Mouse (Mus musculus) midbrain, embryonic 13.5 days (tissue): ENCODE measurements around the gene Mymx. TPM values are rescaled to one million over a fixed set of nuclear protein-coding genes. Genes with fewer than 3 reads are reported as not detected.

Experiments
- ATAC-seq: fragments of 200-750 bp; cut with Nextera tagmentation; 2 replicates; pipeline ENCODE4 v1.8.0; 2017; ENCODE audit warnings: mild to moderate bottlenecking, moderate TSS enrichment, moderate library complexity
- H3K27ac ChIP-seq: fragments of 300-500 bp; sonication (generic); 2 replicates; pipeline ENCODE4 v1.5.1; 2015; ENCODE audit warnings: inconsistent platforms, mild to moderate bottlenecking, moderate library complexity
- H3K27me3 ChIP-seq: fragments of 300-500 bp; sonication (generic); 2 replicates; pipeline ENCODE4 v1.6.1; 2015; ENCODE audit warnings: mild to moderate bottlenecking, inconsistent platforms
- H3K36me3 ChIP-seq: fragments of 300-500 bp; sonication (generic); 2 replicates; pipeline ENCODE4 v1.6.1; 2015; ENCODE audit warnings: mild to moderate bottlenecking, inconsistent platforms
- H3K4me1 ChIP-seq: fragments of 300-500 bp; sonication (generic); replicated peaks from 2 replicates; pipeline ENCODE4 v1.6.1; 2015; ENCODE audit warnings: inconsistent platforms
- H3K4me2 ChIP-seq: fragments of 300-500 bp; sonication (generic); replicated peaks from 2 replicates; pipeline ENCODE4 v1.6.1; 2015; ENCODE audit warnings: moderate library complexity, mild to moderate bottlenecking, inconsistent platforms
- H3K4me3 ChIP-seq: fragments of 300-500 bp; sonication (generic); replicated peaks from 2 replicates; pipeline ENCODE4 v1.5.1; 2015; ENCODE audit warnings: mild to moderate bottlenecking, inconsistent platforms
- H3K9ac ChIP-seq: fragments of 300-500 bp; sonication (generic); replicated peaks from 2 replicates; pipeline ENCODE4 v1.6.1; 2015; ENCODE audit warnings: mild to moderate bottlenecking, inconsistent platforms
- H3K9me3 ChIP-seq: fragments of 300-500 bp; sonication (generic); 2 replicates; pipeline ENCODE4 v1.6.1; 2016; ENCODE audit warnings: mild to moderate bottlenecking, inconsistent platforms
- WGBS: fragments of 180-500 bp; shearing (Covaris S2); methylation state at CpG from one replicate; pipeline ENCODE4 v1.1.7; 2015; 5-methylcytosine and 5-hydroxymethylcytosine counted together
- polyA plus RNA-seq: library from polyadenylated mRNA; unstranded; fragments of >200 nt; fragmentation: Nextera tagmentation; extraction: Ambion mirVana; gene quantifications from 2 replicates; pipeline ENCODE4 v1.2.1, GENCODE M21; 2015

Gene Mymx
- not detected in 2 replicates for polyA plus RNA-seq

- Histone ChIP-seq H3K36me3 (no peaks in the 10 kb centered on the region), H3K9me3 (no peaks in the 10 kb centered on the region), H3K4me3 (no peak within 1 kb of the TSS; the same call in 1 of the 2 replicates), H3K27me3 (peaks cover 35% of the 10 kb centered on the region), H3K4me1 (peaks cover 26% of the 10 kb centered on the region), H3K4me2 (0 out of 2 replicates have a peak within 1 kb of the TSS, but pooled peaks have one; percentile 1), H3K9ac (no peak within 1 kb of the TSS; the same call in 1 of the 2 replicates), H3K27ac (no peak within 1 kb of the TSS)
- ATAC-seq = peak; percentile 35; the same call in 1 of the 2 replicates
- 29% methylated on average over 6 of the region's 6 CpGs for WGBS
These were observed at the start of gene Mymx for GRCm38 (mm10) chr17:45601877-45602304. TSS of gene Mymx (minus strand) at chr17:45602102.

- H3K9me3 ChIP-seq = no peaks in the 10 kb centered on the region
- H3K36me3 ChIP-seq = no peaks in the 10 kb centered on the region
- no peak for ATAC-seq
- H3K27ac ChIP-seq = no peak overlapping the region
- 0 out of 2 replicates have a peak, but pooled peaks cover 2% of the 10 kb centered on the region for H3K4me1 ChIP-seq
- H3K27me3 ChIP-seq = no peaks in the 10 kb centered on the region
- no peak overlapping the region for H3K4me2 ChIP-seq
- no peak overlapping the region for H3K9ac ChIP-seq
- WGBS = 90% methylated on average over 4 of the region's 4 CpGs
- H3K4me3 ChIP-seq = no peak overlapping the region
These were observed 42.3 kb upstream of the Mymx start for GRCm38 (mm10) chr17:45644185-45644584.

DNA sequence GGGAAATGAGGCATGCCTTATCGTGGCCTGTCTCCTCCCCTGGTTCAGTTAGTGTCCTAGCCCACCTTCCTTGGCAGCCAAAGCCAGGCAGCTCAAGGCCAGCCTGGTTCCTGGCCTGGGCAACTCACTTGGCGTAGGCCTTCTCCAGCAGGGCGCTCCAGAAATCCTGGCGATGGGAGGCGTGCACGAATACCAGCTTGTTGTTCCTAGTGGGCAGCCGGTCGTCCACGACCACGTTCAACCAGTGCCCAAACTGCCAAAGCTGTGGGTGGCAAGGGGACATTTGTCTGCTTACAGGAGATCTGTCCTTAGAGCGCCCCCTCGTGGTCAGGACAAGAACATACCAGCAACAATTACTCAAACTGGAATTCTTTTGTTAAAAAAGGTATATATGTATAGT lies 40.8 kb upstream of the Mymx start:
- peak; percentile 63 for ATAC-seq
- H3K9ac ChIP-seq = no peak overlapping the region
- WGBS = 20% methylated on average over 12 of the region's 12 CpGs

DNA sequence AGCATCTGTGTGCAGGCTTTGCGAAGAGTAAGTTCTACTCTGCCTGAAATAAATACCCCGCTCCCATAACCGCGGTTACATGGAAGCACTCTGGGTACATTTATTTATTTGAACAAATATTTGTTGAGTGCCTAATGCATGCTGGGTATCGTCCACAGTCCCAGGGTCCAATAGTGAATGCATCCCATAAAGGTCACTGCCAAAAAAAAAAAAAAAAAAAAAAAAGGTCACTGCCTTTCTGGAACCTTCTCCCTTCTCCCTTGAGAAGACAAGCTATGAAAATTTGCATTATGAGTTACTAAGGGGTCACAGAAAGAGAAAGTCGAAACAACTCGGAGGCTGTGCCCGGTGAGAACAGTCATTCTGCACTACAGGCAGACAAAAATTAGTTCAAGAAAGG lies 40.1 kb upstream of the Mymx start:
- no peak for ATAC-seq
- 0 out of 2 replicates have a peak, but pooled peaks cover 2% of the 10 kb centered on the region for H3K4me1 ChIP-seq
- no peak overlapping the region for H3K4me3 ChIP-seq
- H3K36me3 ChIP-seq = no peaks in the 10 kb centered on the region
- no peaks in the 10 kb centered on the region for H3K27me3 ChIP-seq
- H3K4me2 ChIP-seq = no peak overlapping the region
- no peak overlapping the region for H3K27ac ChIP-seq
- H3K9ac ChIP-seq = no peak overlapping the region
- WGBS = 91% methylated on average over 8 of the region's 8 CpGs
- no peaks in the 10 kb centered on the region for H3K9me3 ChIP-seq

More for the DNA sequence above, 40.8 kb upstream of the Mymx start:
- no peak overlapping the region for H3K27ac ChIP-seq
- H3K27me3 ChIP-seq = no peaks in the 10 kb centered on the region
- no peak overlapping the region for H3K4me2 ChIP-seq
- H3K9me3 ChIP-seq = no peaks in the 10 kb centered on the region
- H3K36me3 ChIP-seq = no peaks in the 10 kb centered on the region
- H3K4me1 ChIP-seq = 0 out of 2 replicates have a peak, but pooled peaks cover 2% of the 10 kb centered on the region
- H3K4me3 ChIP-seq = no peak overlapping the region

- H3K36me3 ChIP-seq = no peaks in the 10 kb centered on the region
- H3K27me3 ChIP-seq = no peaks in the 10 kb centered on the region
- H3K4me2 ChIP-seq = no peak overlapping the region
- no peak overlapping the region for H3K9ac ChIP-seq
- no peak overlapping the region for H3K4me3 ChIP-seq
- WGBS = 81% methylated on average over 16 of the region's 16 CpGs
- no peaks in the 10 kb centered on the region for H3K9me3 ChIP-seq
- H3K4me1 ChIP-seq = 0 out of 2 replicates have a peak, but pooled peaks cover 2% of the 10 kb centered on the region
- H3K27ac ChIP-seq = no peak overlapping the region
- no peak for ATAC-seq
These were observed 36.8 kb upstream of the Mymx start for GRCm38 (mm10) chr17:45638596-45639295.

- Histone ChIP-seq H3K9me3 (no peaks in the 10 kb centered on the region), H3K4me1 (peaks cover 12% of the 10 kb centered on the region), H3K4me3 (no peak overlapping the region), H3K27me3 (0 out of 2 replicates have a peak, but pooled peaks cover 5% of the 10 kb centered on the region), H3K27ac (no peak overlapping the region), H3K36me3 (no peaks in the 10 kb centered on the region), H3K9ac (no peak overlapping the region), H3K4me2 (no peak overlapping the region)
- 73% methylated on average over 5 of the region's 5 CpGs for WGBS
- ATAC-seq = no peak
These were observed 32.1 kb upstream of the Mymx start for GRCm38 (mm10) chr17:45634033-45634432.

DNA sequence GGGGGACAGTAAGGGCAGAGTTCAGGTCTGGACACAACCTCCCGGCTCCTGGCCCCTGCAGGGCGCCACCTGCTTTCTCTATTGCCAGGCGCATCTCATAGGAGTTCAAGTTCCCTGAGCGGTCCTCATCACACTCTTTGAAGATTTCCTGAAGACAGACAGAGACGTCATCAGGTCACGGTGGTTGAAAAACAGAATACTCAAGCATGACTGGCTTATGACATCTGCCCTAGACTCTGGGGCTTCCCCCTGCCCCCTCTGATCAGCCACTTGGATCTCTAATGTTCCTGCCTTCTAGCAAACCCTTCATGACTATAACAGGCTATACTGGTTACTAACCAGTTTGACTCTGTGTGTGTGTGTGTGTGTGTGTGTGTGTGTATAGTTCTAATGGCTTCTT lies 30.0 kb upstream of the Mymx start:
- Histone ChIP-seq H3K36me3 (no peaks in the 10 kb centered on the region), H3K4me1 (peaks cover 12% of the 10 kb centered on the region), H3K4me3 (no peak overlapping the region), H3K9me3 (no peaks in the 10 kb centered on the region), H3K9ac (no peak overlapping the region), H3K27me3 (0 out of 2 replicates have a peak, but pooled peaks cover 5% of the 10 kb centered on the region), H3K27ac (no peak overlapping the region), H3K4me2 (no peak overlapping the region)
- no peak for ATAC-seq
- WGBS = 77% methylated on average over 6 of the region's 6 CpGs

DNA sequence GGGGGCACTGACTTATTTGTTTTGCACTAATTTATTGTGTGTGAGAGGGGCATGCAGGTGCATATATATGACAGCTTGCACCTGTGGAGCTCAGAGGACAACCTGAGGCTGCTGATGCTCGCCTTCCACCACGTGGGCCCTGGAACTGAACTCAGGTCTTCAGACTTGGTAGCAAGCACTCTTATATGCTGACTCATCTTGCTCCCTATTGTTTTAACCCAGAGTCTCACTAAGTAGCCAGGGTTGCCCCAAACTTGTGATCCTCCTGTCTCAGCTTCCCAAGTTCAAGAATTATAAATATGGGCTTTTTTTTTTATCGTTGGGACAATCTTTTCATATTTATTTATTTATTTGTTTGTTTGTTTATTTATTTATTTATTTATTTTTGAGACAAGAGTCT lies 29.1 kb upstream of the Mymx start:
- no peaks in the 10 kb centered on the region for H3K9me3 ChIP-seq
- peak overlapping the region; percentile 64 for H3K4me2 ChIP-seq
- H3K27me3 ChIP-seq = 0 out of 2 replicates have a peak, but pooled peaks cover 5% of the 10 kb centered on the region
- peak overlapping the region; percentile 42 for H3K4me3 ChIP-seq
- H3K9ac ChIP-seq = peak overlapping the region; percentile 59; the same call in 1 of the 2 replicates
- ATAC-seq = no peak; the same call in 1 of the 2 replicates
- WGBS = 62% methylated on average over 3 of the region's 3 CpGs
- peaks cover 15% of the 10 kb centered on the region for H3K4me1 ChIP-seq
- no peak overlapping the region for H3K27ac ChIP-seq
- H3K36me3 ChIP-seq = no peaks in the 10 kb centered on the region

DNA sequence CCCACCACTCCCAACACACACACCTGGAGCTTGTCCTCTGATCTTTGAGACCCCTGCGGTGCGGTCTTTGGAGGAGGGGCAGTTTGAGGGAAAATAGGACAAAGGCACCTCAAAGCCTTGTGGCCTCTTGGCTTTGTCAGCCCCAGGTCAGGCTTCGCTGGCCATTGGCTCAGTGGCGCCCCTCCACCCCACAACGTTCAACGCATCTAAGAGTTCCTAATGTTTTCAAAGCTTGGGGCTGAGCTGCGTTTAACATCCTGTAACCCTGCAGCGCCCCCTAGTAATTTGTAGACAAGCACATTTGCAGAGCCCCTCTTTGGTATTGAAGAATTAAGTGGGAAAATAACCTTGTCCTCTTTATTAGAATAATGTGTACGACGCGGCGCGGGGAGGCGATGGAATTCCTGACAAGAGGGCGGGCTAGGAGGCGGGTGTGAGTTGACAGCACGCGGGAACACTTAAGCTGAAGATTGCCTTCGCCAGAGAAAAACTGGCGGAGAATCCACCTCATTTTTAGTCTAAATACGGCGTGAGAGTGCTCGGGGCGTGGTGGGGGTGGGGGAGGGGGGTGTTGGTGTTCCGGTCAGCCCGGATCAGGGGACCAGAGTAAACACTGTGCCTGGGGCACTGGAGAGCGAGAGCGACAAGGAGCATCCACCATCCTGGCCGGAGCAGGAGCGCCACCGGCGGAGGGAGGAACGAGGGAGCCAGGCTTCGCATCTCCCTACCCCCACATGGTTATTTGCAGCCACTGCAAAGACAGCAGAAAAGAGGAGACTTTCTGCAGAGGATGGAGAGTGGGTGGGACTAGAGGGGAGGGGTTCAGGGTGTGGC lies 28.2 kb upstream of the Mymx start:
- 0 out of 2 replicates have a peak, but pooled peaks cover 5% of the 10 kb centered on the region for H3K27me3 ChIP-seq
- 2% methylated on average over 34 of the region's 34 CpGs for WGBS
- peak; percentile 86 for ATAC-seq
- H3K4me3 ChIP-seq = peak overlapping the region; percentile 42
- H3K9me3 ChIP-seq = no peaks in the 10 kb centered on the region
- peak overlapping the region; percentile 64 for H3K4me2 ChIP-seq
- H3K36me3 ChIP-seq = no peaks in the 10 kb centered on the region
- peak overlapping the region; percentile 59 for H3K9ac ChIP-seq
- H3K4me1 ChIP-seq = peaks cover 15% of the 10 kb centered on the region
- H3K27ac ChIP-seq = peak overlapping the region; percentile 61

DNA sequence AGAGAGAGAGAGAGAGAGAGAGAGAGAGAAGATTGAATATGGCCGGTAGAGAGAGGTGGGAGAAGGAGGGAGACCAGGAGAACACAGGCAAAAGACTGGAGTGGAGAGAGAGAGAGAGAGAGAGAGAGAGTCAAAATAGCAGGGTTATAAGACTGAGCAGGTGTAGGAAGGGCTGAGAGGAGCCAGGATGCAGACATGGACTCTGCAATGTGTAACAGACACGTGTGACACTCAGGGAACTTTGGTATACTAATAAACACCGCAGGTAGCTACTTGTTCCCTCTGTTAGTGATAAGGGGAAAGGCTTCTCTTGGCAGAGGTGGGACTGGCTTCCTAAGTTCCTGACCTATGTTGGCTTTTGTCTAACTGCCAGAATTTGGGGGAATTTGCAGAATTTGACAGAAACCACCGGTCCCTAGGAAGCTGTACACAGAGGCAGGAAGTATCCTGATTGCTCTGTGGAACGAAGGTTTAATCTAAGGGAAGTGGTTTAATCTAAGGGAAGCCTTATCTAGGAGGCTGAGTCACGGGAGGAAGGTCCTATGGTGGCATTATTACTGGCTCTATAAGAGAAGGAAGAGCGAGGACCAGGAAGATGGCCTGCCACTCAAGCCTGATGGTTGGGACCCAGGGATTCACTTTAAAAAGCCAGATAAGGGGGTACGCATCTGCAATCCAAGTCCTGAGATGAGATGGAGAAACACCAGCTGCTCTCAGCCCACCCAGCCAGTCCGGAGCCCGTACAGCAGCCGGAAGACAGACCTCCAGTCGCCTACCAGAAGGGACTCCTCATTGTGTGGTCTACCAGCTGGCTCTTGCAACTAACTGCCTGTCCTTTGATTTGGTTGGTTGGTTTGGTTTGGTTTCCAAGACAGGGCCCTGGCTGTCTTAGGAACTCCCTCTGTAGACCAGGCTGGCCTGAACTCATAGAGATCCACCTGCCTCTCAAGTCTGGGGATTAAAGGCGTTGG lies 27.3 kb upstream of the Mymx start:
- H3K9me3 ChIP-seq = no peaks in the 10 kb centered on the region
- ATAC-seq = no peak; the same call in 1 of the 2 replicates
- H3K36me3 ChIP-seq = no peaks in the 10 kb centered on the region
- H3K4me2 ChIP-seq = peak overlapping the region; percentile 64
- WGBS = 69% methylated on average over 13 of the region's 13 CpGs
- H3K4me3 ChIP-seq = peak overlapping the region; percentile 42
- peaks cover 15% of the 10 kb centered on the region for H3K4me1 ChIP-seq
- H3K27me3 ChIP-seq = 0 out of 2 replicates have a peak, but pooled peaks cover 5% of the 10 kb centered on the region
- no peak overlapping the region for H3K9ac ChIP-seq
- no peak overlapping the region for H3K27ac ChIP-seq

- H3K27ac ChIP-seq = no peak overlapping the region
- ATAC-seq = no peak
- H3K4me3 ChIP-seq = no peak overlapping the region
- no peak overlapping the region for H3K9ac ChIP-seq
- 0 out of 2 replicates have a peak, but pooled peaks cover 5% of the 10 kb centered on the region for H3K27me3 ChIP-seq
- H3K4me2 ChIP-seq = no peak overlapping the region
- no peaks in the 10 kb centered on the region for H3K36me3 ChIP-seq
- peaks cover 15% of the 10 kb centered on the region for H3K4me1 ChIP-seq
- H3K9me3 ChIP-seq = no peaks in the 10 kb centered on the region
- 19% methylated on average over 3 of the region's 3 CpGs for WGBS
These were observed 26.3 kb upstream of the Mymx start for GRCm38 (mm10) chr17:45628160-45628559.
